Mouse (Mus musculus): Measurements from ENCODE around the gene Naa40.

DNA sequence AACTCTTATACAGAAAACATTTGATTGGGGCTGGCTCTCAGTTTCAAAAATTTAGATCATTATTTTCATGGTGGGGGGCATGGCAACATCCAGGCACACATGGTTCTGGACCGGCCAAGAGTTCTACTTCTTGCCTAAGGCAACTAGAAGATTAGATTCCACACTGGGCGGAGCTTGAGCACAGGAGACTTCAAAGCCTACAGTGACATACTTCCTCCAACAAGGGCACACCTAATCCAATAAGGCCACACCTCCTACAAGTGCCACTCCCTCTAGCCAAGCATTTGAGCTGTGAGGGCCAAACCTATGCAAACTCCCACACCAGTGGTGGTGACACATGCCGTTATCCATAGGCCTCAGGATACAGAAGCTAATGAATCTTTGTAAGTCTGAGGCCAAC is 5.0 kb upstream of the Naa40 start:
- TF ChIP-seq CTCF (IDR thresholded peaks at IDR 0.05; ENCODE audit: control insufficient read depth, insufficient read depth, insufficient read length) (no peak), USF1 (IDR thresholded peaks at IDR 0.05; ENCODE audit: low read depth) (no peak), MYOD1 (IDR thresholded peaks at IDR 0.05; ENCODE audit: control insufficient read depth, insufficient read length, low read depth) (no peak)

All from C2C12 (cell line).